9 mouse cellular contexts compared by ENCODE assay signal in genomic region chr5:150952669-150953521, GRCm38 (mm10). TPM values are rescaled to one million over a fixed set of nuclear protein-coding genes. Genes with fewer than 3 reads are reported as not detected.
DNase-seq lines count a peak whose midpoint lies in the region; ATAC-seq and TF ChIP-seq lines count a peak whose summit lies in the region.
"Had no signal": no experiment of that assay in that cellular context is flagged by ENCODE, and none has a peak within 500 bp of the region (broad histone marks: within the 10 kb centered on the region; RNA-seq: fewer than 3 reads in every experiment).

No protein-coding gene starts in this region.

- H3K9me3 ChIP-seq in embryonic facial prominence, embryonic 10.5 days = no peaks in the 10 kb centered on the region
- H3K9me3 ChIP-seq in midbrain, embryonic 10.5 days (replicated peaks) = no peaks in the 10 kb centered on the region

- 3% methylated on average over 89 of the region's 89 CpGs for WGBS in embryonic facial prominence, embryonic 10.5 days
- 2% methylated on average over 89 of the region's 89 CpGs for WGBS in midbrain, embryonic 10.5 days

- peaks cover 58% of the 10 kb centered on the region for H3K27me3 ChIP-seq in embryonic facial prominence, embryonic 10.5 days (replicated peaks; ENCODE audit: low read depth, poor library complexity, severe bottlenecking)
- H3K27me3 ChIP-seq in midbrain, embryonic 10.5 days (ENCODE audit: low read depth, poor library complexity, severe bottlenecking) = peaks cover 50% of the 10 kb centered on the region

- TF ChIP-seq CTCF in layer of hippocampus, adult 2 months (conservative IDR thresholded peaks at IDR 0.05) = peak; percentile 52

- H3K36me3 ChIP-seq in embryonic facial prominence, embryonic 10.5 days (replicated peaks) = no peaks in the 10 kb centered on the region
- no peaks in the 10 kb centered on the region for H3K36me3 ChIP-seq in midbrain, embryonic 10.5 days

- H3K4me3 ChIP-seq in layer of hippocampus, adult 2 months = peak overlapping the region; percentile 49
- peak overlapping the region; percentile 60 for H3K4me3 ChIP-seq in embryonic facial prominence, embryonic 10.5 days
- peak overlapping the region; percentile 61 for H3K4me3 ChIP-seq in midbrain, embryonic 10.5 days

- peak overlapping the region; percentile 67 for H3K27ac ChIP-seq in layer of hippocampus, adult 2 months
- no peak overlapping the region; the same call in 1 of the 2 replicates for H3K27ac ChIP-seq in embryonic facial prominence, embryonic 10.5 days (replicated peaks)
- H3K27ac ChIP-seq in midbrain, embryonic 10.5 days (replicated peaks) = peak overlapping the region; percentile 70

- no peak for ATAC-seq in CD4-positive, CD25-positive, alpha-beta regulatory T cell, adult 4 months

- intact Hi-C loops in heart, postnatal 10 days (cut with DNase I) = no loop called here

- no peak for DNase-seq in layer of hippocampus, adult 2 months (ENCODE audit: low spot score in 2 of 2)
- no peak for DNase-seq in layer of hippocampus, postnatal 14 days (ENCODE audit: low spot score in 2 of 2)
- peak; percentile 60 for DNase-seq in embryonic facial prominence, embryonic 10.5 days (ENCODE audit: low spot score)
- peak; percentile 8 to 21 for DNase-seq in heart, postnatal 10 days
- DNase-seq in kidney, postnatal 4 days = peak; percentile 61 to 78
- DNase-seq in midbrain, embryonic 10.5 days (ENCODE audit: low spot score) = peak; percentile 53
- DNase-seq in right cerebral cortex, postnatal 36 days (ENCODE audit: low spot score in 2 of 2) = no peak

- H3K4me1 ChIP-seq in embryonic facial prominence, embryonic 10.5 days = peaks cover 16% of the 10 kb centered on the region
- peaks cover 15% of the 10 kb centered on the region for H3K4me1 ChIP-seq in midbrain, embryonic 10.5 days

RNA-seq across cellular contexts. Expression of gene Kl, which starts 0.5 kb away (rescaled TPM):
- 10 to 100 TPM in 1 of 2 experiments, 1 to 10 TPM in 1; 9.9 to 10.5 TPM for total RNA-seq in layer of hippocampus, adult 2 months (2021)
- total RNA-seq in layer of hippocampus, postnatal 14 days (2021) = 10 to 100 TPM in 1 of 2 experiments, 1 to 10 TPM in 1; 5.6 to 16.7 TPM
- 0.06 TPM in 1 of 2 replicates, not detected in the other for polyA plus RNA-seq in embryonic facial prominence, embryonic 10.5 days (2016; fragmentation: Nextera tagmentation; extraction: Ambion mirVana)
- under 1 TPM in 1 of 2 experiments, not detected in 1; 0.05 TPM for total RNA-seq in heart, postnatal 10 days (2021)
- 0.09 and 0.39 TPM in 2 replicates for polyA plus RNA-seq in midbrain, embryonic 10.5 days (2016; fragmentation: Nextera tagmentation; extraction: Ambion mirVana)
- not detected for polyA plus RNA-seq in CD4-positive, CD25-positive, alpha-beta regulatory T cell, adult 4 months (2017; shearing (Covaris generic))
- total RNA-seq: MEL had no signal

Comparison
In these comparisons a context has a peak if more than half of its experiments do, and no peak if none do; other contexts are left out.
1. DNase-seq: peak in embryonic facial prominence, embryonic 10.5 days (single experiment), heart, postnatal 10 days (2 of 2), kidney, postnatal 4 days (2 of 2) and midbrain, embryonic 10.5 days (single experiment); none in layer of hippocampus, adult 2 months (0 of 2), layer of hippocampus, postnatal 14 days (0 of 2) and right cerebral cortex, postnatal 36 days (0 of 2).
2. RNA of gene Kl, which starts 0.5 kb away (total RNA-seq): 5.6 to 16.7 TPM in layer of hippocampus, postnatal 14 days and 9.9 to 10.5 TPM in layer of hippocampus, adult 2 months; 0.05 TPM in heart, postnatal 10 days; every median in the first group is over 4 times any median in the second.
3. Peak in every context shown above with its lines, with median percentiles within 50 percentile points of each other: H3K4me3 ChIP-seq.